Mouse (Mus musculus): ENCODE results near the gene Ubac2.

GRCm38 (mm10) chr14:121959538-121959980 is 81.1 kb downstream of the Ubac2 start:
- TF ChIP-seq CTCF (IDR thresholded peaks at IDR 0.05; ENCODE audit: borderline replicate concordance, extremely low read depth, insufficient read depth, insufficient read length) = no peak
- no peak for TF ChIP-seq POLR2A (IDR thresholded peaks at IDR 0.05; ENCODE audit: borderline replicate concordance, extremely low read depth, insufficient read depth, insufficient read length, poor library complexity, severe bottlenecking)

Data from brain, embryonic 14.5 days (tissue).